Mouse (Mus musculus): ENCODE data around the gene Rps13.
"Not testable (repeated sequence)": the region's sequence is repeated elsewhere in the genome, so short reads cannot be mapped to it uniquely, and the experiment has no call there.

Rps13 gene

DNA sequence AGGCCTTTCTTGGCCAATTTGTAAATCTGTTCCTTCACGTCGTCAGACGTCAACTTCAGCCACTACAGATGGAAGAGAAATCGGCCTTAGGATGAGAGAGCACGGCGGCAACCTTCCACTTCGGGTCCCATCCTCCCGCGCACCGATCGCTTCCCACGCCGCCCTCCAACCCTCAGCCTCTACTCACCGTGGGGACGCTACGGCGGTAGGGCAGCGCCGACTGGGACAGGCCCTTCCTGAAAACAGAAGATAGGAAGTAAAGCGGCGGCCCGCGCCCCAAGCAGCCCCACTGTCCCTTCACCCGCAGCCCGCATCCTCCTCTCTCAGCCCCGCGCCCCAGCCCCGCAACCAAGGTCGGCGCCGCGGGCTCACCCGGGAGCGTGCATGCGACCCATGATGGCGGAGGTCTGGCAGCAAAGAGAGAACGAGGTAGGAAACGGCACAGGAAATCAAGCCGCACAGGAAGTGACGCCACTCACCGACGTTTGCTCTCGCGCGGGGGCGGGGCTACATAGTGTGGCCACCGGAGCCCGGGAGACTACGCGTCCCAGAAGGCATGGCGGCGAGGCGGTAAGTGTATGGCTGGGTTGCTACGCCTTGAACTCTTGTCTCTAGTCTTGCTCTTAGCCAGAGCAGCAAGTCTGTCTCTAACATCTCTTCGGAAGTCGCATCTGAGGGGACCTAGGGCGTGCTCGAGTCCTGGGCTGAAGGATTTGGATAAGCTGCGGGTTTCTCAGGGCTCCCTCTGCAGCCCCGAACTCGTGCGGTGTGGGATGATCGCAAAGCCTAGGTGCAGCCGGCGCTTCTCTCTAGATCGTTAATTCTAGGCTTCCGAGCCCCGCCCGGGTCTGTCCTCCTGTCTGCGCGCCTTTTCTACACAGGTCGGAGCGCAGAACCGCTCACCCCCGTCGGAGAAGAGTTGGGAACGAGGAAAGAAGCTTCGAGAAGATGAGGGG lies at the start of gene Rps13:
Gene Rps13 (minus strand): TSS at position 483 of the 956 bp plus-strand sequence.
- no peaks in the 10 kb centered on the region for H3K27me3 ChIP-seq (ENCODE audit: control insufficient read depth, insufficient read depth, low read length, poor library complexity, severe bottlenecking)
- DNase-seq (ENCODE audit: low read depth, low spot score): peak; percentile 97
- H3K36me3 ChIP-seq (ENCODE audit: control insufficient read depth, insufficient read depth, low read length, poor library complexity, severe bottlenecking): peaks cover 10% of the 10 kb centered on the region; the same call in 1 of the 2 replicates

DNA sequence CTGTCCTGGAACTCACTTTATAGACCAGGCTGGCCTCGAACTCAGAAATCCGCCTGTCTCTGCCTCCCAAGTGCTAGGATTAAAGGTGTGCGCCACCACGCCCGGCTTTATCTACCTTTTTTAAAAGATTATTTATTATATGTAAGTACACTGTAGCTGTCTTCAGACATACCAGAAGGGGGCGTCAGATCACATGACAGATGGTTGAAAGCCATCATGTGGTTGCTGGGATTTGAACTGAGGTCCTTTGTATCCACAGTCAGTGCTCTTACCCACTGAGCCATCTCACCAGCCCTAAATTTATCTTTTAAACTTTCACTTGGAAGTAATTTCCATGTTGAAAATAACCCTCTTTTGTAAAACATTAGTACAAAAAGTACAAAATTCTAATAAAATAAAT lies 45.2 kb upstream of the Rps13 start:
- not testable (repeated sequence) for H3K27me3 ChIP-seq (ENCODE audit: control insufficient read depth, insufficient read depth, low read length, poor library complexity, severe bottlenecking); H3K36me3 ChIP-seq (ENCODE audit: control insufficient read depth, insufficient read depth, low read length, poor library complexity, severe bottlenecking)
- DNase-seq (ENCODE audit: low read depth, low spot score): peak; percentile 4

DNA sequence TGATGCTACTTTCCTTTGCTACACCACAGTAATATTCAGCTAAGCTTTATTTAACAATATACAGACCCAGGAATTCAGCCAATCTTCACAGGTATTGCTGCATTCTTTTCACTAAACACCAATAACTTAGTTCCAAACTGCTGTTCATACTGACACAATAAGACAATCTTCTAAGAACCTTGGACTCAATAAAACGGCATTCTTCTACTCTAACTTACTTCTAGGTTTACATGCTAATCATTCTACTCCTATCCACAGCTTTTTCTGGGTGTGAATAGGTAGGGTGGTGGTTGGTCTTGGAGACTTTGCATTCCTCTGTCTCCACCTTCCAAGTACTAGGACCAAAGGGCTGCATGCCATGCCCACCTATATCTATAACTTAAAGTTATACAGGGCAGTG lies 40.3 kb upstream of the Rps13 start:
- DNase-seq (ENCODE audit: low read depth, low spot score): no peak
- peaks cover 7% of the 10 kb centered on the region for H3K36me3 ChIP-seq (ENCODE audit: control insufficient read depth, insufficient read depth, low read length, poor library complexity, severe bottlenecking)
- H3K27me3 ChIP-seq (ENCODE audit: control insufficient read depth, insufficient read depth, low read length, poor library complexity, severe bottlenecking): no peaks in the 10 kb centered on the region

DNA sequence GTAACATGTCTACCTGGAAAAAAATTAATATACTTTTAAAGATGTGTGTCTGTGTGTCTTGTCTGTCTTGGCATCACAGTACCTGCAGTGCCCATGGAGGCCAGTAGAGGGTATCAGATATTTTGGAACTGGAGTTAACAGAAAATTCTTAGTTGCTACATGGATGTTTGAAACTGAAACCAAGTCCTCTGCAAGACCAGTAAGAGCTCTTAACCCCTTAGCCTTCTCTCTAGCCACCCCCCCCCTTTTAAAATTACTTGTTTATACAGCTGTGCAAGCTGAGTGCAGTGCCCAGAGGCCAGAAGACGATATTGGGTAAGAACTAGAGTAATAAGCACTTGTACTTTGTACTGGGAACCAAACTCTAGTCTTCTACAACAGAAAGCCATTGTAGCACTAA lies 2.2 kb upstream of the Rps13 start:
- peak; percentile 75 for DNase-seq (ENCODE audit: low read depth, low spot score)
- Histone ChIP-seq H3K36me3 (ENCODE audit: control insufficient read depth, insufficient read depth, low read length, poor library complexity, severe bottlenecking) (0 out of 2 replicates have a peak, but pooled peaks cover 5% of the 10 kb centered on the region), H3K27me3 (ENCODE audit: control insufficient read depth, insufficient read depth, low read length, poor library complexity, severe bottlenecking) (no peaks in the 10 kb centered on the region)

DNA sequence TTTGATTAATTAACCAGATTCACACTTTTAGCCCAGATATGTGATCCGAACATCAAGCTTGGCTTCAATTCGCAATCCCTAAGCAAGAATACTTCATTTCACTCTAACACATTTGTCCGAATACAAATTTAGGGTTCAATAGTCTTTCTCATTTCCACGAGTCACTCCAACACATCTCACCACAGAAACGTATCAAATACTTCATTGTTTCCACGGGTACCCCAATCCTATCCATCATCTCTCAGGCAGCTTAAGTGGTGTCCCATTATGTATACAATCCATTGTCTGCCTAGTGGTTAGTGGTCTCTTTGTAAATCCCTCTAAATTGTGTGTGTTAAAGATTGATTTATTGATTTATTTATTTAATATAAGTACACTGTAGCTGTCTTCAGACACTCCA lies 1.1 kb upstream of the Rps13 start:
- Histone ChIP-seq H3K36me3 (ENCODE audit: control insufficient read depth, insufficient read depth, low read length, poor library complexity, severe bottlenecking) (peaks cover 10% of the 10 kb centered on the region; the same call in 1 of the 2 replicates), H3K27me3 (ENCODE audit: control insufficient read depth, insufficient read depth, low read length, poor library complexity, severe bottlenecking) (no peaks in the 10 kb centered on the region)
- DNase-seq (ENCODE audit: low read depth, low spot score): no peak

- Histone ChIP-seq H3K36me3 (ENCODE audit: control insufficient read depth, insufficient read depth, low read length, poor library complexity, severe bottlenecking) (peaks cover 10% of the 10 kb centered on the region; the same call in 1 of the 2 replicates), H3K27me3 (ENCODE audit: control insufficient read depth, insufficient read depth, low read length, poor library complexity, severe bottlenecking) (no peaks in the 10 kb centered on the region)
- no peak for DNase-seq (ENCODE audit: low read depth, low spot score)
Measured at GRCm38 (mm10) chr7:116334669-116335038, 659 bp upstream of the Rps13 start.

- no peaks in the 10 kb centered on the region for H3K27me3 ChIP-seq (ENCODE audit: control insufficient read depth, insufficient read depth, low read length, poor library complexity, severe bottlenecking)
- DNase-seq (ENCODE audit: low read depth, low spot score): no peak
Measured at GRCm38 (mm10) chr7:116331246-116331645, 2.7 kb downstream of the Rps13 start.

DNA sequence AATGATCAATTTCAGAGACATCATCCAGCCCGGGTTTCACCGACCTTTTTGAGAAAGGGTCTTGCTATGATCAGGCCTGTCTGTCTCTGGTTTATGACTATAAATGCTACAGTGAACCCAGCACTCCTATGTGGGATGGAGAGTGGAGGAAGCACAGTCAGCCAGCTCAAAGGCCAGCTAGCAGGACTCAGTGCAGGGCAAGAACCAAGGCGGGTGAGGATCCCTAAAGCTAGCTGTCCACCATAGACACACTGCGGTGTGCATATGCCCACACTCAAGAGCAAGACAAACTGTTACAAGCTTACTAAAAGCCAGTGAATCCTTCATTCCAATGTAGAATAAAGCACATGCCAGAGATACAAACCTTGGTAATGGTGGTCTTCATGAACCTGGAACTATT lies 4.1 kb downstream of the Rps13 start:
- H3K27me3 ChIP-seq (ENCODE audit: control insufficient read depth, insufficient read depth, low read length, poor library complexity, severe bottlenecking): no peaks in the 10 kb centered on the region
- H3K36me3 ChIP-seq (ENCODE audit: control insufficient read depth, insufficient read depth, low read length, poor library complexity, severe bottlenecking): peaks cover 10% of the 10 kb centered on the region; the same call in 1 of the 2 replicates
- no peak for DNase-seq (ENCODE audit: low read depth, low spot score)

More at GRCm38 (mm10) chr7:116331246-116331645, 2.7 kb downstream of the Rps13 start:
- H3K36me3 ChIP-seq (ENCODE audit: control insufficient read depth, insufficient read depth, low read length, poor library complexity, severe bottlenecking): peaks cover 10% of the 10 kb centered on the region; the same call in 1 of the 2 replicates

DNA sequence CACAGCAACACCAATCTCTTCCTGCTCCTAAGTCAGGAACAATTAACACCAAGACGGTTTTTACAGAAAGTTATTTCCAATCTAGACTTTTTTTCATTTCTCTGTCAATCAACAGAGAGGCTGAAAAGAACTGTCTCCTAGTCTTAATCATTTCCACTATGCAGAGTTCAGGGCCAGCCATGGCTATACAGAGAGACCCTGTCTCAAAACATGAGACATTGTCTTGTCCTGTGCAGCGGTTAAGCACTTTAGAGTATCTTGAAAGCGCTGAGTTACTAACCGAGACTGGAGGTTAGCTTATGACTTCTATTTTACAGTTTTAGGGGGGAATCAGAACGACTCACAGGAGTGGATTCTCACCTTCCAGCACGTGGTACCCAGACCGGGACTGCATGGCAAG lies 5.2 kb downstream of the Rps13 start:
- H3K36me3 ChIP-seq (ENCODE audit: control insufficient read depth, insufficient read depth, low read length, poor library complexity, severe bottlenecking): peaks cover 10% of the 10 kb centered on the region; the same call in 1 of the 2 replicates
- DNase-seq (ENCODE audit: low read depth, low spot score): no peak
- H3K27me3 ChIP-seq (ENCODE audit: control insufficient read depth, insufficient read depth, low read length, poor library complexity, severe bottlenecking): no peaks in the 10 kb centered on the region

- peak; percentile 83 for DNase-seq (ENCODE audit: low read depth, low spot score)
- H3K27me3 ChIP-seq (ENCODE audit: control insufficient read depth, insufficient read depth, low read length, poor library complexity, severe bottlenecking): no peaks in the 10 kb centered on the region
- H3K36me3 ChIP-seq (ENCODE audit: control insufficient read depth, insufficient read depth, low read length, poor library complexity, severe bottlenecking): peaks cover 10% of the 10 kb centered on the region; the same call in 1 of the 2 replicates
Measured at GRCm38 (mm10) chr7:116327901-116328300, 6.1 kb downstream of the Rps13 start.

- Histone ChIP-seq H3K36me3 (ENCODE audit: control insufficient read depth, insufficient read depth, low read length, poor library complexity, severe bottlenecking) (no peaks in the 10 kb centered on the region), H3K27me3 (ENCODE audit: control insufficient read depth, insufficient read depth, low read length, poor library complexity, severe bottlenecking) (no peaks in the 10 kb centered on the region)
- DNase-seq (ENCODE audit: low read depth, low spot score): peak; percentile 61
Measured at GRCm38 (mm10) chr7:116323331-116323964, 10.5 kb downstream of the Rps13 start.

GRCm38 (mm10) chr7:116309456-116309855 lies 24.5 kb downstream of the Rps13 start:
- H3K27me3 ChIP-seq (ENCODE audit: control insufficient read depth, insufficient read depth, low read length, poor library complexity, severe bottlenecking): peaks cover 6% of the 10 kb centered on the region
- peak; percentile 38 for DNase-seq (ENCODE audit: low read depth, low spot score)
- H3K36me3 ChIP-seq (ENCODE audit: control insufficient read depth, insufficient read depth, low read length, poor library complexity, severe bottlenecking): no peaks in the 10 kb centered on the region

DNA sequence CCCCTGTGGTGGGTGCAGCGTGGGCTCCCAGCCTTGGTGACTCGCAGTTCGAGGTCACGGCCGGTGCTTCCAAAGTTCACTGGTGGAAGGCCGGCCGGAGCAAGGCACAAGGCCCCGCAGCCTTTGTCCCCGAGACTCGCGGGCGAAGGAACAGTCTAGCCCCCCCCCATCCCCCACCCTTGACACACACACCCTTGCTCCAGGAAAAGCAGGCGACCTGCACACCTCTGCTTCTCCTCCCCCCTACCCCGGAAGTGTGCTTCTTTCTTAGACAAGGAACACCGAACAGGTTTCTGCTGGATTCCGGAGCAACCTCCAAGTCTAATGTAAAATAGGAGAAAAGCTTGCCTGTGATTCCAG lies 25.4 kb downstream of the Rps13 start:
- no peak for DNase-seq (ENCODE audit: low read depth, low spot score)
- Histone ChIP-seq H3K36me3 (ENCODE audit: control insufficient read depth, insufficient read depth, low read length, poor library complexity, severe bottlenecking) (no peaks in the 10 kb centered on the region), H3K27me3 (ENCODE audit: control insufficient read depth, insufficient read depth, low read length, poor library complexity, severe bottlenecking) (peaks cover 6% of the 10 kb centered on the region)

- H3K27me3 ChIP-seq (ENCODE audit: control insufficient read depth, insufficient read depth, low read length, poor library complexity, severe bottlenecking): peaks cover 6% of the 10 kb centered on the region
- no peaks in the 10 kb centered on the region for H3K36me3 ChIP-seq (ENCODE audit: control insufficient read depth, insufficient read depth, low read length, poor library complexity, severe bottlenecking)
- DNase-seq (ENCODE audit: low read depth, low spot score): peak; percentile 53
Measured at GRCm38 (mm10) chr7:116307871-116308631, 25.9 kb downstream of the Rps13 start, which contains the start of gene Plekha7. Gene Plekha7 (minus strand): TSS chr7:116308376.

Data from splenic B cell, adult 2 months (primary cell).